Mouse (Mus musculus) hindbrain, embryonic 10.5 days (tissue): ENCODE measurements around the gene Ric8b. TPM values are rescaled to one million over a fixed set of nuclear protein-coding genes. Genes with fewer than 3 reads are reported as not detected.

Experiments
- DNase-seq: peaks from one replicate; pipeline ENCODE4 v3.0.0-alpha.2; 2017; ENCODE audit warnings: low spot score
- H3K27ac ChIP-seq: fragments of 300-500 bp; sonication (generic); 2 replicates; pipeline ENCODE4 v1.5.1; 2016; ENCODE audit warnings: mild to moderate bottlenecking, moderate library complexity
- H3K27me3 ChIP-seq: fragments of 300-500 bp; sonication (generic); 2 replicates; pipeline ENCODE4 v1.6.1; 2016; ENCODE audit warnings: mild to moderate bottlenecking; ENCODE audit not compliant: poor library complexity, insufficient read depth, severe bottlenecking
- H3K36me3 ChIP-seq: fragments of 300-500 bp; sonication (generic); 2 replicates; pipeline ENCODE4 v1.6.1; 2016; ENCODE audit warnings: mild to moderate bottlenecking, moderate library complexity
- H3K4me1 ChIP-seq: fragments of 300-500 bp; sonication (generic); replicated peaks from 2 replicates; pipeline ENCODE4 v1.6.1; 2016; ENCODE audit warnings: mild to moderate bottlenecking
- H3K4me3 ChIP-seq: fragments of 300-500 bp; sonication (generic); 2 replicates; pipeline ENCODE4 v1.5.1; 2016; ENCODE audit warnings: mild to moderate bottlenecking, moderate library complexity
- H3K9me3 ChIP-seq: fragments of 300-500 bp; sonication (generic); 2 replicates; pipeline ENCODE4 v1.6.1; 2016; ENCODE audit warnings: mild to moderate bottlenecking, moderate library complexity
- WGBS: fragments of 180-500 bp; shearing (Covaris S2); methylation state at CpG from one replicate; pipeline ENCODE4 v1.1.7; 2016; 5-methylcytosine and 5-hydroxymethylcytosine counted together
- polyA plus RNA-seq: library from polyadenylated mRNA; unstranded; fragments of >200 nt; fragmentation: Nextera tagmentation; extraction: Ambion mirVana; gene quantifications from 2 replicates; pipeline ENCODE4 v1.2.1, GENCODE M21; 2016

Ric8b gene
- polyA plus RNA-seq: 27.4 and 29.5 TPM in 2 replicates

DNA sequence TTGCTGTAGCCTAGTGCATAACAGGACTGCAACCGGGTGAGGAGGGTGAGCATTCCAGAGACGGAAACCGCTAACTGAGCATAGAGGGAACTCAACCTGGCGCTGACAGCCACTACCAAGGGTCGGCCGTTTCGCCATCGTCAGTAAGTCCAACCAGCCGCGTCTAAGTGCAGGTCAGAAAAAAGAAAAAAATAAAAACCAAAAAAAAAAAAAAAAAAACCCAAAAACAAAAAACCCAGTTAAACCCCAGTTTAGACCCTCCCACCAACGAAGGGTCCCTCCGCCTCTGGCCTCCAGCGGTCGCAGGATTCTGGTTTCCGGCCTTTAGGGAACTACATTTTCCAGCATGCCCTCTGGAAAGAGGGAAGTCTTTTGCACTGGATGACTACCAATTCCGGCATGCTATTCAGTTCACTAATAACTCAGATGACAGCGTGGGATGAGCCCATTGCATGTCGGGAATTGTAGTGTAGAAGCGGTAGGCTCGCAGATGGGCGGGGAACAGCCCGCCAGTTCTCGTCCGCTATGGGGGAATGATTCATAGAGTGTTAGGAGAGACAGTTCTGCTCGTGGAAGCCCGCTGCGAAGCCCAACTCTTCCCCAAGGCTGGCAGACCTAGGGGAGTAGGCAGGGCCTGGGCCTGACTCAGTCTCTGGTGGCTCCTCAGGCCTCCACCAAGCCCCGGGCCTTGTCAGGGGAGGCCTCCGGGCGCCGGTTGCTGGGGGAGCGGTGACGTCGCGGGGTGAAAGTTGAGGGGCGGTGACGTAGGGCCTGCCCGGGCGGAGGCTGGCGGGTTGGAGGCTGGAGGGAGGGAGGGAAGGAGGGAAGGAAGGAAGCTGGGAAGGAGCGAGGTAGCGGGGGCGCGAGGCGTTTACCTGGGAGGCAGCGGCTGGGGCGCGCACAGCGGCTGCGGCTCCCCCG is at the start of gene Ric8b:
Gene Ric8b, plus strand, starts transcription at position 807 of the 921 bp plus-strand sequence.
- WGBS: under 1% methylated on average over 51 of the region's 51 CpGs
- Histone ChIP-seq H3K4me3 (peak within 1 kb of the TSS; percentile 80), H3K9me3 (no peaks in the 10 kb centered on the region), H3K4me1 (peaks cover 29% of the 10 kb centered on the region), H3K27me3 (no peaks in the 10 kb centered on the region), H3K36me3 (0 out of 2 replicates have a peak, but pooled peaks cover 8% of the 10 kb centered on the region), H3K27ac (peak within 1 kb of the TSS; percentile 97)
- DNase-seq: peak; percentile 96

DNA sequence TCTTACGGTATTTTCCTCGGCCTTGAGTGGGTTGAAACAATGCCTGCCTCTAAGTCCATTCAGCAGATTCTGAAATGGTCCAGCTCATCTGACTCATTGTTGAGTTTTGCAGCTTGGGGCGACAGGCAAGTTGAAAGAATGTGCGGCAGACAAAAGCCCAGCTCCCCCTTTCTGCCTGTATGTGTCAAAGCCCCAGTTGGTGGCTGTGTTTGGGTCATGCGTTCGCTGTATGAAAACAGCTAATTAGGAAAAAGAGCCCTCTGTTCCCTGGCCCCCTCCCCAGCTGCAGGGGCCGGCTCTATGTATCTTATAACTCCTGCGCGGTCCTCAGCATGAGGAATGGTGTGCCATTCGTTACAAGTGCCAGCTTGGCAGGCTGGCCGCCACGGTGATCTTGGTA is 46.1 kb upstream of the Ric8b start:
- 22% methylated on average over 12 of the region's 12 CpGs for WGBS
- Histone ChIP-seq H3K4me3 (no peak overlapping the region), H3K27ac (peak overlapping the region; percentile 41), H3K36me3 (peaks cover 94% of the 10 kb centered on the region), H3K9me3 (no peaks in the 10 kb centered on the region), H3K4me1 (peaks cover 23% of the 10 kb centered on the region), H3K27me3 (no peaks in the 10 kb centered on the region)
- peak; percentile 24 for DNase-seq

DNA sequence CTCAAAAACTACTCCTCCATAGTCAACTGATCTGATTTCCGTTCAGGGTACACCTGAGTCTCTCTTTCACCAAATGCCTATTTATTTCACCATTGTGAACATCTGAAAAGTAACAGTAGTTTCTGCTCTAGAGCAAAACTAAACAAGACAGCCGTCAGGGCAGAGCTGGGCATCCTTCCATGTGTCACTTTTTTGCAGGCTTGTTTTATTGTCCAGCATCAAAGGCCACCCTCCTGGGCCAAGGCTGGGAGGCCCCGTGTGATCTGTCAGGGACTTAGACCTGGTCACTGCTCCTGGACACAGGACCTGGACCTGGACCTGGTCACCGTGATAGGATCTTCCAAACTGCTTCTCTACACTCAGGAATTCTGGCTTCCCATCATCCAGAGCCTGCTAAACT is 45.5 kb upstream of the Ric8b start:
- DNase-seq: no peak

DNA sequence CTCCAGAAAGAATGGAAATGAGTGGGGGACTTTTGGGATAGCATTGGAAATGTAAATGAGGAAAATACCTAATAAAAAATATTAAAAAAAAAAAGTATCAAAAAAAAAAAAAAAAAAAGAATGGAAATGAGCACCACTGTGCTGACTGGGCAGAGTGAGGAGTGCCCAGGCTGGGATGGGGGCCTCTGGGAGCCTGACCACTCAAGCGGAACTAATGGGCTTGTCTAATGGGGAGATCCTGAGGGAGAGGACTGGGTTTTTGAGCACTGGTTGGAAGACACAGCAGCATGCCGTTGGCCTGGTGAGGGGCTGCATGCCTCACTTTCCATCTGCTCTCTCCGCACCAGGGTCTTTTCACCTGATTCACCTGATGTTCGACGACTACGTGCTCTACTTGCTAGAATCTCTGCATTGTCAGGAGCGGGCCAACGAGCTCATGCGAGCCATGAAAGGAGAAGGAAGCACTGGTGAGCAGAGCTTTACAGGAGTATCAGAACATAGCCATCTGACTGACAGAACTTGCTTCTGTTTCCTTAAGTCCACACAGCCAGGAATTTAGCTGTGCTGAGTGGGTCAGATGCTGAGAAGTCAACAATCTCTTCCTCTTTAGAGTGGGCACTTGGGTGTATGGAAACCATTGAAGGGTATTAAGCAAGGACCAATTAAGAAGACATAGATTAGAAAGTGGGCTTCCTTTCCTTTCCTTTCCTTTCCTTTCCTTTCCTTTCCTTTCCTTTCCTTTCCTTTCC is 37.4 kb upstream of the Ric8b start:
- Histone ChIP-seq H3K4me1 (peaks cover 11% of the 10 kb centered on the region), H3K27ac (no peak overlapping the region), H3K36me3 (peaks cover 63% of the 10 kb centered on the region), H3K4me3 (no peak overlapping the region), H3K9me3 (no peaks in the 10 kb centered on the region), H3K27me3 (no peaks in the 10 kb centered on the region)
- peak; percentile 26 for DNase-seq
- WGBS: 63% methylated on average over 9 of the region's 9 CpGs

More for the DNA sequence above, 45.5 kb upstream of the Ric8b start:
- H3K27me3 ChIP-seq: no peaks in the 10 kb centered on the region
- no peaks in the 10 kb centered on the region for H3K9me3 ChIP-seq
- no peak overlapping the region for H3K4me3 ChIP-seq
- H3K27ac ChIP-seq: no peak overlapping the region
- 70% methylated on average over 4 of the region's 4 CpGs for WGBS
- H3K36me3 ChIP-seq: peaks cover 95% of the 10 kb centered on the region
- peaks cover 23% of the 10 kb centered on the region for H3K4me1 ChIP-seq

DNA sequence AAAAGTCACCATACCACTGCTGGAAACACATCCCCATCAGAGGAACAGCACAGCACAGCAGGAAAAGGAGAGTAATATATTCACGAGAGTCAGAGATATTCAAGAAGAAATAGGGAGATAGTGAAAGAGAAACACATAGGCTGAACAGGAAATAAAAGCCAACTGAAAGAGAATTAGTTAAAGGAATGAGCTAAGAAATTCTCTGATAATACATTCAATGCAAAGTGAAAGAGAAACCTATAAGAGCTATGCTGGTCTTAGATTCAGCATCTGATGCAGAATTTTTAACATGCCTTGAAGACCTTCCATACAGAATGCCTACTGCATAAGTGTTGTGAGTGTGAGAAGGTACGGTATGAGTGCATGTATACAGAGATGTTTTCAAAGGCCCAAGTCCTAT is 34.9 kb upstream of the Ric8b start:
- Histone ChIP-seq H3K9me3 (no peaks in the 10 kb centered on the region), H3K27ac (no peak overlapping the region), H3K27me3 (no peaks in the 10 kb centered on the region), H3K4me1 (peaks cover 11% of the 10 kb centered on the region), H3K36me3 (peaks cover 67% of the 10 kb centered on the region), H3K4me3 (no peak overlapping the region)
- no peak for DNase-seq
- WGBS: 90% methylated on average over 2 of the region's 2 CpGs

DNA sequence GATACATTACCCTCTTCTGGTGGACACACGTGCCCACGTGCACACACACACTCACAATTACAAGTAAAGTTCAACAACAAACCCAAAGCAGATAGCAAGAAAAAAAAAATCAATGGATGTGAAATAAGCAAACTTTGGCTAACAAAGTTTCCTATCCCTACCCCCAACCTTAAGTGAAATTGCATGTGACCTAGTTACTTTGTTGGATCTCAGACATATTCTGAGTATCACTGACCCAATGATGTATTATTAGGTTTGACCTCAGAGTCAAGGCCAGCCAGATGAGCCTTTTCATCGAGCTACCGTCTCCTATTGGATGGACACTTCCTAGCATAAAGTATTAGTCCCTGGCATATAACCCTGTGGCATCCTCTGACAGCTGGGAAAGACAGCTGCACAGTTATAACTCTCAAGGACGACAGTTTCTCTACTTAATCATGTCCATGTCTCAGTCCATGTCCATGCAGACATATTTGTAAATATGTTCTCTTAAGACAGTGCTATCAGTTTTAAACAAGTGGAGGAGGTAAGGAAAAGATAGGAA is 32.0 kb upstream of the Ric8b start:
- H3K4me1 ChIP-seq: no peaks in the 10 kb centered on the region
- no peak overlapping the region for H3K27ac ChIP-seq
- no peaks in the 10 kb centered on the region for H3K9me3 ChIP-seq
- H3K4me3 ChIP-seq: no peak overlapping the region
- H3K27me3 ChIP-seq: no peaks in the 10 kb centered on the region
- peaks cover 94% of the 10 kb centered on the region for H3K36me3 ChIP-seq
- no peak for DNase-seq
- 80% methylated on average over 5 of the region's 5 CpGs for WGBS

DNA sequence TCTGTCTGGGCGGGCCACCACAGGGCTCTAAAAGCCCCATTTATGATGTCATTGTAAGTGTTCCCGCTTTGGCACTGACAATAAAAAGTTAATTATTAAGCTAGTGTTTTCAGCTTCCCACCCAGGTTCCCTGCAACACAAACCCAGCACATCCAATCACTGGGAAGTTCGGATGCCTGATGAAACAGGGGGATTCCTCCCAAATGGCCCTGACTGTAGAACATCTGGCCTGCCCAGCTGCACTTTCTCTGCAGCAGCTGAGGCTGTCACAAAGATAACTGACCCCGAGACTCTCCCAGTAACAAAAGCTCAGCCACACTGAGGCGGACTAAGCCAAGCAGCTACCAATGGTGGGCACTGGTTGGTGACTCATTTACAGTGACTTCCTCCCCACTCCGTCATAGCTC is 31.2 kb upstream of the Ric8b start:
- H3K36me3 ChIP-seq: peaks cover 95% of the 10 kb centered on the region
- no peaks in the 10 kb centered on the region for H3K4me1 ChIP-seq
- H3K9me3 ChIP-seq: no peaks in the 10 kb centered on the region
- no peak for DNase-seq
- H3K4me3 ChIP-seq: no peak overlapping the region
- H3K27ac ChIP-seq: no peak overlapping the region
- 56% methylated on average over 6 of the region's 6 CpGs for WGBS
- no peaks in the 10 kb centered on the region for H3K27me3 ChIP-seq

DNA sequence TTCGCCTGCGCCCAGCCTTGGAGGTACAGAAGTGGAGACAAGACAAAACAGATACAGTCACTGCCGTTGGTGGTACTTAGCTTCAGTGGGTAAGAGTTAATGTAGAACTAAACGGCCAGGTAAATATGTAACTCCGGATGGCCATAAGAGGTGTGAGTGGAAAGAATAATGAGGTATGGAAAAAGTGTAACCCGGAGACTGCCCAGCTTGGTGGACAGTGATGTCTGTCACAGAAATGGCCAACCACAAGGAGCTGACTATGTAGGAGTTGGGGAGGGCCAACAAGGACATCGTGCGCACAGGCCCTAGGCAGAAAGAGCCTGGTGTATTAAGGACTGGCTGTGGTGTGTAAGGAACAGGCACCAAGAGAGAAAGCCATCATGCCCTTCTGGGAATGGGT is 30.6 kb upstream of the Ric8b start:
- H3K36me3 ChIP-seq: peaks cover 95% of the 10 kb centered on the region
- H3K4me1 ChIP-seq: no peaks in the 10 kb centered on the region
- H3K4me3 ChIP-seq: no peak overlapping the region
- 89% methylated on average over 8 of the region's 8 CpGs for WGBS
- no peaks in the 10 kb centered on the region for H3K27me3 ChIP-seq
- no peak for DNase-seq
- H3K9me3 ChIP-seq: no peaks in the 10 kb centered on the region
- no peak overlapping the region for H3K27ac ChIP-seq

DNA sequence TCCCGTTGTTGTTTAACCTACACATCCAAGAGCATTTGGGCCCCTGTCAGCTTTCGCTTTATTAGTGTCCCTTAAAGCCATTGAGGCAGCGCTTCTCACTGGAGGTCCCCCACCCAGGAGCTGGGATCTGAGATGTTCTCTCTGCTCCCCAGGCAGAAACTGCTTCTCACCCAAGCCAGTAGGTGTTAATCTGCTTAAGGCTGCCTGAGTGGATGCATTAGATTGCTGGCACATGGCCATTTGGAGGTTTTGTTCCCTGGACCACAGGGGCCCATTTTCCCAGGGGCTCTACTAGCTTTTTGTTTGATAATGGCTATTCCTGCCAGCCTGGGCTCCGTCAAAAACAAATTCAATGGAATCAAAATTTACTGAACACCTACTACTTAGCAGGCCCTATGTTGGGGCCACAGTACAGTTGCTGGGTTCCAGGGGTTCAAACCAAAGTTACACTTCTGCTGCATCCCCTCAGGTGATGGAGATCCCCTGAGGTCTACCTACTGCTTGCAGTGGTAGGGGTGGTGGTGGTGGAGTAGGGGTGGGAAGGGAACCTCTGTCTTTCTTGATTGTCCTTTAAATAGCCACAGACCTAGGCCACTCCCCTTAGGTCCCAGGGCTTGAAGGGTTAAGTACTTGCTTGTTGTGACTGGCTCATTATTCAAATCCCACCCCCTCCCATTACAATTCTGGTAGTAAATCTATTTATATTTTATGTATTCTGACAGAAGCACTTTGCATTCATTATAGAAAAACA is 28.1 kb upstream of the Ric8b start:
- H3K4me1 ChIP-seq: no peaks in the 10 kb centered on the region
- 65% methylated on average over 4 of the region's 4 CpGs for WGBS
- no peaks in the 10 kb centered on the region for H3K9me3 ChIP-seq
- DNase-seq: no peak
- no peaks in the 10 kb centered on the region for H3K27me3 ChIP-seq
- no peak overlapping the region for H3K4me3 ChIP-seq
- H3K36me3 ChIP-seq: peaks cover 95% of the 10 kb centered on the region
- no peak overlapping the region for H3K27ac ChIP-seq

DNA sequence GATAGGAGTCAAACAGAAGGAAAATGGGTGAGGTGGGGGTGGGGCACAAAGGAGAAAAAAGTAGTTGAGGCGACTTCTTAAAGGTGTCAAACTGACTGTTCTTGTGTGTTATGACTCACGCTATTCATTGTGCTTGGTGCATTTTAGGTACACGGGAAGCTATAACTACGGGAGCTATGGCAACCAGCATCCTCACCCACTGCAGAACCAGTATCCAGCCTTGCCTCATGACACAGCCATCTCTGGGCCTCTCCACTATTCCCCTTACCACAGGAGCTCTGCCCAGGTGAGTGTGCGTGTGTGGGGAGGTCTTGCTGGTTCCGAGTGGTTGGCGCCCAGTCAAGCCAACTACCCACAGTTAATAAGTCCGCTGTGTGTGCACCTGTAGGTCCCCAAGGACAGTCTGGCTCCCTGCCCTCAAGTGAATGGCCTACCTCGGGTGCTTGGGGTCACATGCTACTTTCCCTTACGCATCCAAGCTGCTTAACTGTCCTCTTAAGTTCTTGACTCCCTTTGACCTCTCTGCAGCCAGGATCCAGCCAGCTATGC is 21.5 kb upstream of the Ric8b start:
- Histone ChIP-seq H3K9me3 (no peaks in the 10 kb centered on the region), H3K36me3 (peaks cover 99% of the 10 kb centered on the region), H3K27ac (no peak overlapping the region), H3K4me3 (no peak overlapping the region), H3K27me3 (no peaks in the 10 kb centered on the region), H3K4me1 (0 out of 2 replicates have a peak, but pooled peaks cover 16% of the 10 kb centered on the region)
- 92% methylated on average over 10 of the region's 10 CpGs for WGBS
- DNase-seq: no peak

DNA sequence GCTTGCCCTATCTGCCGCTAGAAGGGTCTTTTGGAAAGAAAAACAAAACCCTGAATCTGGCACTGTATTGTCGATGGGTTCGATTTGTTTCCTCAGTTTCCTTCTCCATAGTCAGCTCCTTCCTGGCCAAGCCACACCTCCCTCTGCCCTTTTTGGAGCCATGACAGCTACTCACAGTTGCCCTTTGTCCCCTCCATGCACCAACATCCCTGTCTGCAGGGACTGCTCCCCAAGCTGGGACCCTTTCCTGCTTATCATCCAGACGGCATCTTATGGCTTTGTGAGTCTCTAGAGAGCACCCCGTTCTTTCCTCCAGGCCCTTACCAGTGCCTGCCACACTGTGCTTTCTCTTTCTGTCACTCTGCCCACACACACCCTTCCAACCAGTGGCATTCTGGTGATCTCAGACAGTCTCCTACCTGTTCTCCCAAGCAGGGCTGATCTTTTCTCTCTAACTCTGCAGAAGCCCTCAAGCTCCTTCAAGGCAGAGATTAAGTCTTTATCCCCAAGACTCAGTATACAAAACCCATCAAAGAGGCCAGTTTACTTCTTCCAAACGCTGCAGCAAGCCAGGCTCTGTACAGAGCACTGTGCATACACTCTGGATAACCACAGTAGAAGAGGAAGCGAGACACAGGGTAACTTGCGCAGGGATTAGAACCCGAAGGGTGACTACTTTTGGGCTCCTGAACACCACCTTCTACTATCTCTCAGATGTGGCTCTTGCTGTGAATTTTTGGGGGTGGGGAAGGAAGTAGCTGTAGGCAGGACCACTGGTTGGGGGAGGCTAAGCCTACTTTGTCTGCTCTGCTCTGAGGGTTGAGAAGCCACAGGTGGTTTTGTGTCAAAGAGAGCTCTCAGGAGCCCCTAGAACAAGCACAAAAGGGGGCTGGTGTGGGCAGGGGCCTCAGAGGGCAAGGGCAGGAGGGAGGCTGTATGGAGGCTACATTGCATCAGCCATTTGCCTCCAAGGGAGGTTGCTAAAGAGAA is 20.2 kb upstream of the Ric8b start:
- Histone ChIP-seq H3K4me3 (no peak overlapping the region), H3K9me3 (no peaks in the 10 kb centered on the region), H3K36me3 (peaks cover 99% of the 10 kb centered on the region), H3K27ac (no peak overlapping the region), H3K4me1 (peaks cover 25% of the 10 kb centered on the region), H3K27me3 (no peaks in the 10 kb centered on the region)
- WGBS: 72% methylated on average over 9 of the region's 9 CpGs
- no peak for DNase-seq
